Mouse (Mus musculus): ENCODE data around the gene Itgb8. TPM values are rescaled to one million over a fixed set of nuclear protein-coding genes. Genes with fewer than 3 reads are reported as not detected.
A peak's percentile ranks its signal among the peaks of the same experiment; 100 is the strongest.

The Itgb8 gene
- polyA plus RNA-seq (2014; fragmentation: Nextera tagmentation; extraction: Ambion mirVana), result 11.8 and 13.6 TPM in 2 replicates

GRCm38 (mm10) chr12:119238696-119239415 lies at the start of gene Itgb8:
TSS of gene Itgb8 (minus strand) at chr12:119238802.
- Histone ChIP-seq H3K9ac (replicated peaks; ENCODE audit: low read depth, low read length) (peak within 1 kb of the TSS; percentile 78), H3K36me3 (ENCODE audit: control insufficient read depth, insufficient read depth, low read length) (no peaks in the 10 kb centered on the region), H3K4me2 (ENCODE audit: low read depth, low read length) (peak within 1 kb of the TSS; percentile 91), H3K9me3 (ENCODE audit: control insufficient read depth, low read length) (no peaks in the 10 kb centered on the region), H3K27me3 (ENCODE audit: control insufficient read depth, insufficient read depth, low read length) (no peaks in the 10 kb centered on the region), H3K27ac (ENCODE audit: low read depth, low read length) (peak within 1 kb of the TSS; percentile 90), H3K4me1 (ENCODE audit: control insufficient read depth, insufficient read depth, low read length) (0 out of 2 replicates have a peak, but pooled peaks cover 10% of the 10 kb centered on the region), H3K4me3 (ENCODE audit: low read depth, low read length) (peak within 1 kb of the TSS; percentile 66)
- ATAC-seq (ENCODE audit: low read depth), result peak; percentile 95
- WGBS, result 0% methylated on average over 29 of the region's 29 CpGs

GRCm38 (mm10) chr12:119276282-119276681 lies 37.7 kb upstream of the Itgb8 start:
- no peak overlapping the region for H3K27ac ChIP-seq (ENCODE audit: low read depth, low read length)
- no peak overlapping the region for H3K9ac ChIP-seq (replicated peaks; ENCODE audit: low read depth, low read length)
- H3K4me1 ChIP-seq (ENCODE audit: control insufficient read depth, insufficient read depth, low read length), result no peaks in the 10 kb centered on the region
- no peaks in the 10 kb centered on the region for H3K27me3 ChIP-seq (ENCODE audit: control insufficient read depth, insufficient read depth, low read length)
- no peak overlapping the region for H3K4me3 ChIP-seq (ENCODE audit: low read depth, low read length)
- H3K4me2 ChIP-seq (ENCODE audit: low read depth, low read length), result no peak overlapping the region
- no peaks in the 10 kb centered on the region for H3K36me3 ChIP-seq (ENCODE audit: control insufficient read depth, insufficient read depth, low read length)
- ATAC-seq (ENCODE audit: low read depth), result no peak
- 81% methylated on average over 1 of the region's 1 CpGs for WGBS
- no peaks in the 10 kb centered on the region for H3K9me3 ChIP-seq (ENCODE audit: control insufficient read depth, low read length)

- no peak overlapping the region for H3K27ac ChIP-seq (ENCODE audit: low read depth, low read length)
- H3K9me3 ChIP-seq (ENCODE audit: control insufficient read depth, low read length), result no peaks in the 10 kb centered on the region
- no peak for ATAC-seq (ENCODE audit: low read depth)
- H3K4me2 ChIP-seq (ENCODE audit: low read depth, low read length), result no peak overlapping the region
- no peaks in the 10 kb centered on the region for H3K36me3 ChIP-seq (ENCODE audit: control insufficient read depth, insufficient read depth, low read length)
- 10% methylated on average over 1 of the region's 1 CpGs for WGBS
- no peaks in the 10 kb centered on the region for H3K4me1 ChIP-seq (ENCODE audit: control insufficient read depth, insufficient read depth, low read length)
- no peaks in the 10 kb centered on the region for H3K27me3 ChIP-seq (ENCODE audit: control insufficient read depth, insufficient read depth, low read length)
- no peak overlapping the region for H3K9ac ChIP-seq (replicated peaks; ENCODE audit: low read depth, low read length)
- H3K4me3 ChIP-seq (ENCODE audit: low read depth, low read length), result no peak overlapping the region
Measured at GRCm38 (mm10) chr12:119273605-119274004, 35.0 kb upstream of the Itgb8 start.

GRCm38 (mm10) chr12:119271964-119272363 lies 33.4 kb upstream of the Itgb8 start:
- Histone ChIP-seq H3K27me3 (ENCODE audit: control insufficient read depth, insufficient read depth, low read length) (no peaks in the 10 kb centered on the region), H3K27ac (ENCODE audit: low read depth, low read length) (no peak overlapping the region), H3K9me3 (ENCODE audit: control insufficient read depth, low read length) (no peaks in the 10 kb centered on the region), H3K4me2 (ENCODE audit: low read depth, low read length) (no peak overlapping the region), H3K36me3 (ENCODE audit: control insufficient read depth, insufficient read depth, low read length) (no peaks in the 10 kb centered on the region), H3K4me1 (ENCODE audit: control insufficient read depth, insufficient read depth, low read length) (no peaks in the 10 kb centered on the region), H3K4me3 (ENCODE audit: low read depth, low read length) (no peak overlapping the region), H3K9ac (replicated peaks; ENCODE audit: low read depth, low read length) (no peak overlapping the region)
- 76% methylated on average over 1 of the region's 1 CpGs for WGBS
- ATAC-seq (ENCODE audit: low read depth), result no peak

- ATAC-seq (ENCODE audit: low read depth), result no peak
- Histone ChIP-seq H3K9me3 (ENCODE audit: control insufficient read depth, low read length) (no peaks in the 10 kb centered on the region), H3K27ac (ENCODE audit: low read depth, low read length) (no peak overlapping the region), H3K4me1 (ENCODE audit: control insufficient read depth, insufficient read depth, low read length) (no peaks in the 10 kb centered on the region), H3K9ac (replicated peaks; ENCODE audit: low read depth, low read length) (no peak overlapping the region), H3K4me3 (ENCODE audit: low read depth, low read length) (no peak overlapping the region), H3K4me2 (ENCODE audit: low read depth, low read length) (no peak overlapping the region), H3K36me3 (ENCODE audit: control insufficient read depth, insufficient read depth, low read length) (no peaks in the 10 kb centered on the region), H3K27me3 (ENCODE audit: control insufficient read depth, insufficient read depth, low read length) (no peaks in the 10 kb centered on the region)
- WGBS, result 67% methylated on average over 2 of the region's 2 CpGs
Measured at GRCm38 (mm10) chr12:119270036-119270435, 31.4 kb upstream of the Itgb8 start.

- no peaks in the 10 kb centered on the region for H3K27me3 ChIP-seq (ENCODE audit: control insufficient read depth, insufficient read depth, low read length)
- no peaks in the 10 kb centered on the region for H3K9me3 ChIP-seq (ENCODE audit: control insufficient read depth, low read length)
- H3K4me1 ChIP-seq (ENCODE audit: control insufficient read depth, insufficient read depth, low read length), result no peaks in the 10 kb centered on the region
- H3K4me2 ChIP-seq (ENCODE audit: low read depth, low read length), result no peak overlapping the region
- no peak overlapping the region for H3K9ac ChIP-seq (replicated peaks; ENCODE audit: low read depth, low read length)
- WGBS, result 74% methylated on average over 1 of the region's 1 CpGs
- H3K27ac ChIP-seq (ENCODE audit: low read depth, low read length), result no peak overlapping the region
- no peak for ATAC-seq (ENCODE audit: low read depth)
- H3K36me3 ChIP-seq (ENCODE audit: control insufficient read depth, insufficient read depth, low read length), result no peaks in the 10 kb centered on the region
- no peak overlapping the region for H3K4me3 ChIP-seq (ENCODE audit: low read depth, low read length)
Measured at GRCm38 (mm10) chr12:119268723-119269122, 30.1 kb upstream of the Itgb8 start.

- no peak overlapping the region for H3K4me3 ChIP-seq (ENCODE audit: low read depth, low read length)
- H3K9ac ChIP-seq (replicated peaks; ENCODE audit: low read depth, low read length), result no peak overlapping the region
- WGBS, result 93% methylated on average over 3 of the region's 3 CpGs
- H3K9me3 ChIP-seq (ENCODE audit: control insufficient read depth, low read length), result no peaks in the 10 kb centered on the region
- H3K36me3 ChIP-seq (ENCODE audit: control insufficient read depth, insufficient read depth, low read length), result no peaks in the 10 kb centered on the region
- no peak overlapping the region for H3K27ac ChIP-seq (ENCODE audit: low read depth, low read length)
- no peaks in the 10 kb centered on the region for H3K27me3 ChIP-seq (ENCODE audit: control insufficient read depth, insufficient read depth, low read length)
- H3K4me1 ChIP-seq (ENCODE audit: control insufficient read depth, insufficient read depth, low read length), result no peaks in the 10 kb centered on the region
- ATAC-seq (ENCODE audit: low read depth), result no peak
- no peak overlapping the region for H3K4me2 ChIP-seq (ENCODE audit: low read depth, low read length)
Measured at GRCm38 (mm10) chr12:119264506-119264905, 25.9 kb upstream of the Itgb8 start.

- Histone ChIP-seq H3K4me3 (ENCODE audit: low read depth, low read length) (no peak overlapping the region), H3K9ac (replicated peaks; ENCODE audit: low read depth, low read length) (no peak overlapping the region), H3K4me2 (ENCODE audit: low read depth, low read length) (no peak overlapping the region), H3K27ac (ENCODE audit: low read depth, low read length) (no peak overlapping the region), H3K9me3 (ENCODE audit: control insufficient read depth, low read length) (no peaks in the 10 kb centered on the region), H3K36me3 (ENCODE audit: control insufficient read depth, insufficient read depth, low read length) (no peaks in the 10 kb centered on the region), H3K27me3 (ENCODE audit: control insufficient read depth, insufficient read depth, low read length) (no peaks in the 10 kb centered on the region), H3K4me1 (ENCODE audit: control insufficient read depth, insufficient read depth, low read length) (no peaks in the 10 kb centered on the region)
- WGBS, result 35% methylated on average over 1 of the region's 1 CpGs
- ATAC-seq (ENCODE audit: low read depth), result no peak
Measured at GRCm38 (mm10) chr12:119248581-119248980, 10.0 kb upstream of the Itgb8 start.

- H3K9ac ChIP-seq (replicated peaks; ENCODE audit: low read depth, low read length), result no peak overlapping the region
- no peaks in the 10 kb centered on the region for H3K9me3 ChIP-seq (ENCODE audit: control insufficient read depth, low read length)
- H3K4me1 ChIP-seq (ENCODE audit: control insufficient read depth, insufficient read depth, low read length), result 0 out of 2 replicates have a peak, but pooled peaks cover 10% of the 10 kb centered on the region
- H3K4me2 ChIP-seq (ENCODE audit: low read depth, low read length), result no peak overlapping the region
- WGBS, result 26% methylated on average over 1 of the region's 1 CpGs
- no peaks in the 10 kb centered on the region for H3K27me3 ChIP-seq (ENCODE audit: control insufficient read depth, insufficient read depth, low read length)
- no peak overlapping the region for H3K4me3 ChIP-seq (ENCODE audit: low read depth, low read length)
- H3K36me3 ChIP-seq (ENCODE audit: control insufficient read depth, insufficient read depth, low read length), result no peaks in the 10 kb centered on the region
- no peak for ATAC-seq (ENCODE audit: low read depth)
- H3K27ac ChIP-seq (ENCODE audit: low read depth, low read length), result no peak overlapping the region
Measured at GRCm38 (mm10) chr12:119241071-119241470, 2.5 kb upstream of the Itgb8 start.
